Mouse (Mus musculus): ENCODE data around the gene Cdc6. TPM values are rescaled to one million over a fixed set of nuclear protein-coding genes. Genes with fewer than 3 reads are reported as not detected.

Gene Cdc6
- total RNA-seq (2021): 1 to 10 TPM; 3.8 to 6.5 TPM
- long read RNA-seq, experiment 1, full-length matches to known transcripts: 3 of 3 reads
- long read RNA-seq, experiment 1, partial matches to known transcripts: 0 of 3 reads
- long read RNA-seq, experiment 1, other reads (novel, unspliced or antisense): 0 of 3 reads
- long read RNA-seq, experiment 2, full-length matches to known transcripts: 5 of 7 reads
- long read RNA-seq, experiment 2, partial matches to known transcripts: 1 of 7 reads
- long read RNA-seq, experiment 2, other reads (novel, unspliced or antisense): 1 of 7 reads

GRCm38 (mm10) chr11:98907437-98908173, at the start of gene Cdc6:
Gene Cdc6, plus strand, starts transcription at chr11:98907801.
- DNase-seq: peak; percentile 95

GRCm38 (mm10) chr11:98858759-98859731, 48.6 kb upstream of the Cdc6 start:
- DNase-seq: peak; percentile 94

- peak; percentile 97 for DNase-seq
These were observed 44.4 kb upstream of the Cdc6 start, which contains the start of gene Wipf2 for GRCm38 (mm10) chr11:98863028-98863750. Gene Wipf2, plus strand, starts transcription at chr11:98863638.

GRCm38 (mm10) chr11:98863751-98864429, 43.7 kb upstream of the Cdc6 start:
- DNase-seq: no peak

GRCm38 (mm10) chr11:98867293-98867692, 40.3 kb upstream of the Cdc6 start:
- DNase-seq: no peak

GRCm38 (mm10) chr11:98869906-98870305, 37.7 kb upstream of the Cdc6 start:
- DNase-seq: no peak

GRCm38 (mm10) chr11:98870791-98871190, 36.8 kb upstream of the Cdc6 start:
- DNase-seq: no peak

GRCm38 (mm10) chr11:98871416-98871815, 36.2 kb upstream of the Cdc6 start:
- no peak for DNase-seq

- peak; percentile 21 for DNase-seq
These were observed 35.6 kb upstream of the Cdc6 start for GRCm38 (mm10) chr11:98872040-98872439.

- no peak for DNase-seq
These were observed 33.7 kb upstream of the Cdc6 start for GRCm38 (mm10) chr11:98873900-98874299.

- no peak for DNase-seq
These were observed 30.6 kb upstream of the Cdc6 start for GRCm38 (mm10) chr11:98877001-98877400.

GRCm38 (mm10) chr11:98887703-98888102, 19.9 kb upstream of the Cdc6 start:
- DNase-seq: no peak

- DNase-seq: no peak
These were observed 18.5 kb upstream of the Cdc6 start for GRCm38 (mm10) chr11:98889077-98889476.

- DNase-seq: no peak
These were observed 17.6 kb upstream of the Cdc6 start for GRCm38 (mm10) chr11:98889977-98890376.

GRCm38 (mm10) chr11:98892426-98892825, 15.2 kb upstream of the Cdc6 start:
- no peak for DNase-seq

GRCm38 (mm10) chr11:98900529-98901125, 7.0 kb upstream of the Cdc6 start:
- no peak for DNase-seq

- DNase-seq: no peak
These were observed 4.9 kb upstream of the Cdc6 start for GRCm38 (mm10) chr11:98902621-98903245.

- no peak for DNase-seq
These were observed 3.0 kb upstream of the Cdc6 start for GRCm38 (mm10) chr11:98904577-98904976.

- DNase-seq: no peak
These were observed 2.6 kb upstream of the Cdc6 start for GRCm38 (mm10) chr11:98905033-98905432.

GRCm38 (mm10) chr11:98905583-98905982, 2.0 kb upstream of the Cdc6 start:
- DNase-seq: no peak
